Comparison of ENCODE assay signal across 9 mouse cellular contexts in genomic region chr7:12943488-12943887, GRCm38 (mm10). TPM values are rescaled to one million over a fixed set of nuclear protein-coding genes. Genes with fewer than 3 reads are reported as not detected.
DNase-seq lines count a peak whose midpoint lies in the region; ATAC-seq lines count a peak whose summit lies in the region.
"Had no signal": no experiment of that assay in that cellular context is flagged by ENCODE, and none has a peak within 500 bp of the region (broad histone marks: within the 10 kb centered on the region; RNA-seq: fewer than 3 reads in every experiment).

No protein-coding gene starts in this region.

- H3K4me2 ChIP-seq in forebrain, embryonic 14.5 days (ENCODE audit: low read length) = no peak overlapping the region
- no peak overlapping the region for H3K4me2 ChIP-seq in forebrain, embryonic 12.5 days
- H3K4me2 ChIP-seq in forebrain, embryonic 13.5 days = no peak overlapping the region

- peak; percentile 6 for DNase-seq in forebrain, embryonic 14.5 days (ENCODE audit: low spot score)
- peak; percentile 19 to 51 for DNase-seq in CD8-positive naive resting alpha-beta T cell, adult 2 months (ENCODE audit: low read depth in 2 of 2, low spot score in 2 of 2)
- DNase-seq in natural killer cell, adult 2 months (ENCODE audit: low spot score in 2 of 2) = peak; percentile 19 to 47
- DNase-seq in layer of hippocampus, adult 8-10 months (ENCODE audit: low spot score in 2 of 2) = no peak
- no peak for DNase-seq in adipocyte (ENCODE audit: low spot score)
- DNase-seq: heart, postnatal 14 days had no signal

- no peak overlapping the region for H3K9ac ChIP-seq in forebrain, embryonic 14.5 days (ENCODE audit: low read length)
- H3K9ac ChIP-seq in forebrain, embryonic 12.5 days = no peak overlapping the region
- H3K9ac ChIP-seq in forebrain, embryonic 13.5 days = no peak overlapping the region

- no peak overlapping the region for H3K4me3 ChIP-seq in forebrain, embryonic 14.5 days (ENCODE audit: low read depth, low read length)
- no peak overlapping the region for H3K4me3 ChIP-seq in forebrain, embryonic 12.5 days (replicated peaks)
- H3K4me3 ChIP-seq in forebrain, embryonic 13.5 days = no peak overlapping the region

- H3K27ac ChIP-seq in forebrain, embryonic 14.5 days (ENCODE audit: low read depth, low read length) = no peak overlapping the region
- no peak overlapping the region for H3K27ac ChIP-seq in forebrain, embryonic 12.5 days
- no peak overlapping the region for H3K27ac ChIP-seq in forebrain, embryonic 13.5 days

- no peak for ATAC-seq in forebrain, embryonic 14.5 days
- no peak for ATAC-seq in forebrain, embryonic 12.5 days (ENCODE audit: low FRiP score)
- peak; percentile 65; the same call in 1 of the 2 replicates for ATAC-seq in erythroid progenitor cell, adult 5-6 weeks (replicated peaks; ENCODE audit: low FRiP score, poor library complexity, severe bottlenecking)
- ATAC-seq in forebrain, embryonic 13.5 days = no peak

- no peaks in the 10 kb centered on the region for H3K4me1 ChIP-seq in forebrain, embryonic 14.5 days (ENCODE audit: control insufficient read depth, insufficient read depth, low read length)
- no peaks in the 10 kb centered on the region for H3K4me1 ChIP-seq in forebrain, embryonic 12.5 days
- H3K4me1 ChIP-seq in forebrain, embryonic 13.5 days = no peaks in the 10 kb centered on the region

- no peaks in the 10 kb centered on the region for H3K9me3 ChIP-seq in forebrain, embryonic 14.5 days (replicated peaks; ENCODE audit: control insufficient read depth, low read length)
- H3K9me3 ChIP-seq in forebrain, embryonic 12.5 days = no peaks in the 10 kb centered on the region
- H3K9me3 ChIP-seq in forebrain, embryonic 13.5 days (replicated peaks) = peaks cover 4% of the 10 kb centered on the region; the same call in 1 of the 2 replicates

- no peaks in the 10 kb centered on the region for H3K36me3 ChIP-seq in forebrain, embryonic 14.5 days (ENCODE audit: control insufficient read depth, insufficient read depth, low read length)
- no peaks in the 10 kb centered on the region for H3K36me3 ChIP-seq in forebrain, embryonic 12.5 days (replicated peaks)
- H3K36me3 ChIP-seq in forebrain, embryonic 13.5 days (ENCODE audit: poor library complexity, severe bottlenecking) = no peaks in the 10 kb centered on the region

- H3K27me3 ChIP-seq in forebrain, embryonic 14.5 days (replicated peaks; ENCODE audit: control insufficient read depth, insufficient read depth, low read length) = no peaks in the 10 kb centered on the region
- no peaks in the 10 kb centered on the region; the same call in 1 of the 2 replicates for H3K27me3 ChIP-seq in forebrain, embryonic 12.5 days
- no peaks in the 10 kb centered on the region for H3K27me3 ChIP-seq in forebrain, embryonic 13.5 days

RNA-seq across cellular contexts. Expression of gene Rnf225, which starts 16.3 kb away (rescaled TPM):
- 0.48 and 0.57 TPM in 2 replicates for polyA plus RNA-seq in forebrain, embryonic 14.5 days (2014; fragmentation: Nextera tagmentation; extraction: Ambion mirVana)
- 0.81 and 0.83 TPM in 2 replicates for polyA plus RNA-seq in forebrain, embryonic 12.5 days (2016; fragmentation: Nextera tagmentation; extraction: Ambion mirVana)
- total RNA-seq in erythroid progenitor cell, adult 5-6 weeks (2015; ENCODE audit: low replicate concordance) = 0.42 TPM in 1 of 2 replicates, not detected in the other
- total RNA-seq in erythroid progenitor cell, adult 5-6 weeks (2017; ENCODE audit: low replicate concordance) = 0.51 TPM in 1 of 2 replicates, not detected in the other
- 1 to 10 TPM in 1 of 4 experiments, under 1 TPM in 3; 0.77 to 1.4 (median 0.92) TPM for total RNA-seq in layer of hippocampus, adult 8-10 months (2022)
- polyA plus RNA-seq in forebrain, embryonic 13.5 days (2015; fragmentation: Nextera tagmentation; extraction: Ambion mirVana) = 0.74 and 0.78 TPM in 2 replicates

RNA-seq across cellular contexts. Expression of gene Rps5, which starts 21.4 kb away (rescaled TPM):
- polyA plus RNA-seq in forebrain, embryonic 14.5 days (2014; fragmentation: Nextera tagmentation; extraction: Ambion mirVana) = 740 and 1,089 TPM in 2 replicates
- polyA plus RNA-seq in forebrain, embryonic 12.5 days (2016; fragmentation: Nextera tagmentation; extraction: Ambion mirVana) = 585 and 638 TPM in 2 replicates
- total RNA-seq in erythroid progenitor cell, adult 5-6 weeks (2015; ENCODE audit: low replicate concordance) = 579 and 738 TPM in 2 replicates
- total RNA-seq in erythroid progenitor cell, adult 5-6 weeks (2017; ENCODE audit: low replicate concordance) = 178 and 253 TPM in 2 replicates
- total RNA-seq in layer of hippocampus, adult 8-10 months (2022) = 100 to 1,000 TPM; 383 to 519 (median 436) TPM
- 820 and 824 TPM in 2 replicates for polyA plus RNA-seq in forebrain, embryonic 13.5 days (2015; fragmentation: Nextera tagmentation; extraction: Ambion mirVana)

RNA-seq across cellular contexts. Expression of gene Zfp324, which starts 22.1 kb away (rescaled TPM):
- 10.1 and 11.4 TPM in 2 replicates for polyA plus RNA-seq in forebrain, embryonic 14.5 days (2014; fragmentation: Nextera tagmentation; extraction: Ambion mirVana)
- polyA plus RNA-seq in forebrain, embryonic 12.5 days (2016; fragmentation: Nextera tagmentation; extraction: Ambion mirVana) = 11.3 and 12.4 TPM in 2 replicates
- 0.42 and 0.72 TPM in 2 replicates for total RNA-seq in erythroid progenitor cell, adult 5-6 weeks (2015; ENCODE audit: low replicate concordance)
- 1.4 and 1.7 TPM in 2 replicates for total RNA-seq in erythroid progenitor cell, adult 5-6 weeks (2017; ENCODE audit: low replicate concordance)
- total RNA-seq in layer of hippocampus, adult 8-10 months (2022) = 10 to 100 TPM in 3 of 4 experiments, 1 to 10 TPM in 1; 9.5 to 11.6 (median 11.3) TPM
- 12.3 and 12.5 TPM in 2 replicates for polyA plus RNA-seq in forebrain, embryonic 13.5 days (2015; fragmentation: Nextera tagmentation; extraction: Ambion mirVana)

RNA-seq across cellular contexts. Expression of gene Zfp446, which starts 34.2 kb away (rescaled TPM):
- 4.5 and 4.9 TPM in 2 replicates for polyA plus RNA-seq in forebrain, embryonic 14.5 days (2014; fragmentation: Nextera tagmentation; extraction: Ambion mirVana)
- 15.3 and 15.7 TPM in 2 replicates for polyA plus RNA-seq in forebrain, embryonic 12.5 days (2016; fragmentation: Nextera tagmentation; extraction: Ambion mirVana)
- 0.72 and 5.9 TPM in 2 replicates for total RNA-seq in erythroid progenitor cell, adult 5-6 weeks (2015; ENCODE audit: low replicate concordance)
- 0.39 and 0.68 TPM in 2 replicates for total RNA-seq in erythroid progenitor cell, adult 5-6 weeks (2017; ENCODE audit: low replicate concordance)
- total RNA-seq in layer of hippocampus, adult 8-10 months (2022) = 10 to 100 TPM in 1 of 4 experiments, 1 to 10 TPM in 3; 7.5 to 10.8 (median 8.8) TPM
- polyA plus RNA-seq in forebrain, embryonic 13.5 days (2015; fragmentation: Nextera tagmentation; extraction: Ambion mirVana) = 12.7 and 14.5 TPM in 2 replicates

RNA-seq across cellular contexts. Expression of gene Zscan22, which starts 45.9 kb away (rescaled TPM):
- polyA plus RNA-seq in forebrain, embryonic 14.5 days (2014; fragmentation: Nextera tagmentation; extraction: Ambion mirVana) = 15.4 and 16.3 TPM in 2 replicates
- polyA plus RNA-seq in forebrain, embryonic 12.5 days (2016; fragmentation: Nextera tagmentation; extraction: Ambion mirVana) = 13.8 and 15.8 TPM in 2 replicates
- total RNA-seq in erythroid progenitor cell, adult 5-6 weeks (2015; ENCODE audit: low replicate concordance) = 0.72 and 10.5 TPM in 2 replicates
- 1.4 TPM in 1 of 2 replicates, not detected in the other for total RNA-seq in erythroid progenitor cell, adult 5-6 weeks (2017; ENCODE audit: low replicate concordance)
- 10 to 100 TPM; 14.0 to 20.3 (median 15.1) TPM for total RNA-seq in layer of hippocampus, adult 8-10 months (2022)
- 11.8 and 13.6 TPM in 2 replicates for polyA plus RNA-seq in forebrain, embryonic 13.5 days (2015; fragmentation: Nextera tagmentation; extraction: Ambion mirVana)

Comparison
In these comparisons a context has a peak if more than half of its experiments do, and no peak if none do; other contexts are left out.
1. DNase-seq: peak in forebrain, embryonic 14.5 days (single experiment), CD8-positive naive resting alpha-beta T cell, adult 2 months (2 of 2) and natural killer cell, adult 2 months (2 of 2); none in layer of hippocampus, adult 8-10 months (0 of 2) and adipocyte (single experiment).